Mouse (Mus musculus) limb, embryonic 12.5 days (tissue): ENCODE measurements around the gene Fat1. TPM values are rescaled to one million over a fixed set of nuclear protein-coding genes. Genes with fewer than 3 reads are reported as not detected.

Experiments used
- ATAC-seq: fragments of 200-750 bp; cut with Nextera tagmentation; 2 replicates; pipeline ENCODE4 v1.8.0; 2017; ENCODE audit warnings: low read depth, moderate TSS enrichment; ENCODE audit not compliant: insufficient number of reproducible peaks, insufficient read depth, low FRiP score, low TSS enrichment
- H3K27ac ChIP-seq: fragments of 300-500 bp; sonication (generic); 2 replicates; pipeline ENCODE4 v1.5.1; 2016; ENCODE audit warnings: mild to moderate bottlenecking, moderate library complexity
- H3K27me3 ChIP-seq: fragments of 300-500 bp; sonication (generic); 2 replicates; pipeline ENCODE4 v1.6.1; 2016; ENCODE audit warnings: mild to moderate bottlenecking, moderate library complexity
- H3K36me3 ChIP-seq: fragments of 300-500 bp; sonication (generic); 2 replicates; pipeline ENCODE4 v1.6.1; 2016; ENCODE audit warnings: mild to moderate bottlenecking, moderate library complexity
- H3K4me1 ChIP-seq: fragments of 300-500 bp; sonication (generic); replicated peaks from 2 replicates; pipeline ENCODE4 v1.6.1; 2016
- H3K4me2 ChIP-seq: fragments of 300-500 bp; sonication (generic); 2 replicates; pipeline ENCODE4 v1.6.1; 2016; ENCODE audit warnings: mild to moderate bottlenecking, moderate library complexity
- H3K4me3 ChIP-seq: fragments of 300-500 bp; sonication (generic); replicated peaks from 2 replicates; pipeline ENCODE4 v1.5.1; 2016; ENCODE audit warnings: mild to moderate bottlenecking
- H3K9ac ChIP-seq: fragments of 300-500 bp; sonication (generic); replicated peaks from 2 replicates; pipeline ENCODE4 v1.6.1; 2016; ENCODE audit warnings: mild to moderate bottlenecking, moderate library complexity
- H3K9me3 ChIP-seq: fragments of 300-500 bp; sonication (generic); 2 replicates; pipeline ENCODE4 v1.6.1; 2016; ENCODE audit warnings: mild to moderate bottlenecking, moderate library complexity
- WGBS: fragments of 180-500 bp; shearing (Covaris S2); methylation state at CpG from one replicate; pipeline ENCODE4 v1.1.7; 2016; 5-methylcytosine and 5-hydroxymethylcytosine counted together
- polyA plus RNA-seq: library from polyadenylated mRNA; unstranded; fragments of >200 nt; fragmentation: Nextera tagmentation; extraction: Ambion mirVana; gene quantifications from 2 replicates; pipeline ENCODE4 v1.2.1, GENCODE M21; 2016

Gene Fat1
- polyA plus RNA-seq, 1 experiment from 2014 or later: 23.7 TPM

DNA sequence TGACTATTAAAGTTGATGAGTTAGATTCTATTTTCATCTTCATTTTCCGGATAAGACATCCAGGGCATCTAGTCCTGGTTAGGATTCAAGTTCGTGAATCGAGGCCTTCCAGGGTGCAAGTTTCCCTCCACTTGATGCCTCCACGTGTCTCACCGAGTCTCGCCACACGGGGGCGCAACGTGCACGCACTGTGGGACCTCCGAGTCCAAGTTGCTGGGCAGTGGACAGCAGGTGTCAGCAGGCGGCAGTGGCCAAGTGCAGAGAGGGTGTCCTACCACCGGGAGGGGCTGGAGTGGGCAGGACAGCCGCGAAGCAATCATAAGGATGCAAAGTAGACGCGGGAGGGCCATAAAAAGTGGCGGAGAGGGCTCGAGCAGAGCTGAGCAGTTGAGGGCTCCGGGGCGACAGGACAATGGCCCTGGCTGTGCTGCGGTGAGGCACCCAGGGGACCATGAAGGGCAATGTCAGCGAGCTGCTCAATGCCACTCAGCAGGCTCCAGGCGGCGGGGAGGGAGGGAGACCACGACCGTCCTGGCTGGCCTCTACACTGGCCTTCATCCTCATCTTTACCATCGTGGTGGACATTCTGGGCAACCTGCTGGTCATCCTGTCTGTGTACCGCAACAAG lies 133.6 kb downstream of the Fat1 start, which contains the start of gene Mtnr1a:
Mtnr1a (plus strand) TSS at position 379 of the 628 bp plus-strand sequence.
- no peak within 1 kb of the TSS for H3K27ac ChIP-seq
- no peaks in the 10 kb centered on the region for H3K9me3 ChIP-seq
- ATAC-seq: peak; percentile 71
- 8% methylated on average over 29 of the region's 29 CpGs for WGBS
- H3K4me1 ChIP-seq: peaks cover 3% of the 10 kb centered on the region; the same call in 1 of the 2 replicates
- peaks cover 22% of the 10 kb centered on the region for H3K27me3 ChIP-seq
- H3K4me2 ChIP-seq: peak within 1 kb of the TSS; percentile 63
- H3K9ac ChIP-seq: no peak within 1 kb of the TSS
- peak within 1 kb of the TSS; percentile 28 for H3K4me3 ChIP-seq
- H3K36me3 ChIP-seq: no peaks in the 10 kb centered on the region

DNA sequence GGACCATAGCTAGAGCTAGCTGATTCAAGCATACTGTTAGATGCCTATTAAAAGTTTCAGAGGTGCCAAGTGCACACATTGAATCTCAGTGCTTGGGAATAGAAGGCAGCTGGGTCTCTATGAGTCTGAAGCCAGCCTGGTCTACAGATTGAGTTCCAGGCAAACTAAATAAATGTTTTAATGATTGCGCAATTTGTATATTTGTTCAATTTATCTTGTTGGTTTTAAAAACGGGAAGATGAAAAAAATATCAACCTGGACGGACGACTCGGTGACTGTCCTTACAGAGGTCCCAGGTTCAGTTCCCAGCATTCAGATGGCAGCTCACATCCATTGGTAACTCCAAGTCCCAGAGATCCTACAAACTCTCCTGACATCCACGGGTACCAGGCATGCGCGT lies 135.7 kb downstream of the Fat1 start:
- 90% methylated on average over 8 of the region's 8 CpGs for WGBS
- no peak for ATAC-seq

DNA sequence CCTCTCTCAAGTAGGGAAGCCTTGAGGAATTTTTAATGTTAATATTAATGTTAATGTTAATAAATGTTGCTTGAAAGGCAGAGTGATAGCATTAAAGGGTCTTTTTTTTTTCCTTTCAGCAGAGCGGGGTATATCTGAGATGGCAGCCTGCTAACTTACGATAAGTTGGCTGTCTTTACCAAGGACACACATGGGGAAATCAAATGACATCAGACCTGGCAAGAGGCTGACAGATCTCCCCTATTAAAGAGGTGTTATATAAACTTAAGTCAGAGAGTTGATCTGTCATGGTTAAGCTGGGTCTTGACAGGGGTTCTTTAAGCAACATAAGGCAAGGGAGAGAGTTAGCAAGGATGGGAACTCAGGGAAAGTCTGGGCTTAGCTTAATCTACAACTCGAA lies 145.6 kb downstream of the Fat1 start:
- no peak for ATAC-seq
- WGBS: 82% methylated on average over 3 of the region's 3 CpGs

More for the DNA sequence above, 135.7 kb downstream of the Fat1 start:
- H3K27ac ChIP-seq: no peak overlapping the region
- H3K4me3 ChIP-seq: no peak overlapping the region
- H3K4me2 ChIP-seq: no peak overlapping the region
- H3K4me1 ChIP-seq: peaks cover 3% of the 10 kb centered on the region; the same call in 1 of the 2 replicates
- H3K9ac ChIP-seq: no peak overlapping the region
- H3K9me3 ChIP-seq: no peaks in the 10 kb centered on the region
- H3K27me3 ChIP-seq: peaks cover 22% of the 10 kb centered on the region
- H3K36me3 ChIP-seq: no peaks in the 10 kb centered on the region

DNA sequence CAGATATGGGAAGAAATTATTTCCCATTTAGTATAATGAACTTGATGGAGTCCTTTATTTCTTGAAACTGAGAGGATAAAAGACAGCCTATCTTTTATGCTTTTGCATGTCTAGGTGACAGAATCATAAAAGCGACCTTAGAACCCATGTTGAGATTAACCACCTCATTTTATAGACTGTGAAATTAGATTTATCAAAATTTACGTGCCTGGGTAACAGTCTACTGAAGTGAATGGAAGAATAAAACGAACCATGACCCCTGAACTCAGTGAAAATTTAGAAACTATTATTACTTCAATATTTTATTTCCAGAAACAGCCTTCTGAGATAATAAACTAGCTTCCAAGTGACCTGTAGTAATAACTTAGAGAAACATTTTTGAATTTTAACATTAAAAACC lies 158.4 kb downstream of the Fat1 start:
- H3K9me3 ChIP-seq: no peaks in the 10 kb centered on the region
- no peak overlapping the region for H3K9ac ChIP-seq
- WGBS: 69% methylated on average over 3 of the region's 3 CpGs
- no peaks in the 10 kb centered on the region for H3K36me3 ChIP-seq
- no peak for ATAC-seq
- H3K4me3 ChIP-seq: no peak overlapping the region
- H3K4me1 ChIP-seq: no peaks in the 10 kb centered on the region
- no peak overlapping the region for H3K27ac ChIP-seq
- H3K27me3 ChIP-seq: no peaks in the 10 kb centered on the region
- H3K4me2 ChIP-seq: no peak overlapping the region

More for the DNA sequence above, 145.6 kb downstream of the Fat1 start:
- H3K27me3 ChIP-seq: no peaks in the 10 kb centered on the region
- H3K27ac ChIP-seq: no peak overlapping the region
- no peaks in the 10 kb centered on the region for H3K36me3 ChIP-seq
- H3K9ac ChIP-seq: no peak overlapping the region
- H3K4me1 ChIP-seq: no peaks in the 10 kb centered on the region
- no peak overlapping the region for H3K4me3 ChIP-seq
- H3K4me2 ChIP-seq: no peak overlapping the region
- no peaks in the 10 kb centered on the region for H3K9me3 ChIP-seq

Other genes starting within 250 kb of the Fat1 start
- gene Mtnr1a, start 133.7 kb downstream of the Fat1 start, polyA plus RNA-seq: 0.18 TPM in 1 of 2 replicates, not detected in the other